Mouse (Mus musculus): ENCODE results near the gene Rspo3. TPM values are rescaled to one million over a fixed set of nuclear protein-coding genes. Genes with fewer than 3 reads are reported as not detected.

The Rspo3 gene
- total and polyA plus RNA-seq, 2 experiments = 1.3 to 3.0 TPM

GRCm38 (mm10) chr10:29513563-29513962 is 22.1 kb downstream of the Rspo3 start:
- Histone ChIP-seq H3K27me3 (ENCODE audit: control insufficient read depth, insufficient read depth, low read length) (no peaks in the 10 kb centered on the region), H3K9ac (ENCODE audit: low read depth, low read length) (no peak overlapping the region), H3K4me1 (ENCODE audit: control insufficient read depth, insufficient read depth, low read length) (no peaks in the 10 kb centered on the region), H3K4me3 (ENCODE audit: insufficient read depth, low read depth, low read length) (no peak overlapping the region), H3K79me2 (ENCODE audit: control insufficient read depth, insufficient read depth, low read length) (no peaks in the 10 kb centered on the region), H3K27ac (replicated peaks; ENCODE audit: insufficient read depth, low read depth, low read length) (no peak overlapping the region), H3K36me3 (ENCODE audit: control insufficient read depth, insufficient read depth, low read length) (no peaks in the 10 kb centered on the region)
- no peak for TF ChIP-seq POLR2A (IDR thresholded peaks at IDR 0.05; ENCODE audit: extremely low read depth, insufficient read depth, low read length)
- 83% methylated on average over 1 of the region's 1 CpGs for WGBS
- no peak for DNase-seq (ENCODE audit: extremely low read depth, low read depth, low spot score)

- no peak overlapping the region for H3K4me3 ChIP-seq (ENCODE audit: insufficient read depth, low read depth, low read length)
- H3K79me2 ChIP-seq (ENCODE audit: control insufficient read depth, insufficient read depth, low read length) = no peaks in the 10 kb centered on the region
- H3K27ac ChIP-seq (replicated peaks; ENCODE audit: insufficient read depth, low read depth, low read length) = no peak overlapping the region
- H3K4me1 ChIP-seq (ENCODE audit: control insufficient read depth, insufficient read depth, low read length) = no peaks in the 10 kb centered on the region
- TF ChIP-seq POLR2A (IDR thresholded peaks at IDR 0.05; ENCODE audit: extremely low read depth, insufficient read depth, low read length) (no peak), CTCF (IDR thresholded peaks at IDR 0.05; ENCODE audit: low read depth, low read length) (no peak)
- no peak overlapping the region for H3K9ac ChIP-seq (ENCODE audit: low read depth, low read length)
- H3K27me3 ChIP-seq (ENCODE audit: control insufficient read depth, insufficient read depth, low read length) = no peaks in the 10 kb centered on the region
- 67% methylated on average over 2 of the region's 2 CpGs for WGBS
- DNase-seq (ENCODE audit: extremely low read depth, low read depth, low spot score) = no peak
- no peaks in the 10 kb centered on the region for H3K36me3 ChIP-seq (ENCODE audit: control insufficient read depth, insufficient read depth, low read length)
These were observed 27.5 kb downstream of the Rspo3 start for GRCm38 (mm10) chr10:29508167-29508566.

- no peaks in the 10 kb centered on the region for H3K79me2 ChIP-seq (ENCODE audit: control insufficient read depth, insufficient read depth, low read length)
- H3K4me3 ChIP-seq (ENCODE audit: insufficient read depth, low read depth, low read length) = no peak overlapping the region
- no peak overlapping the region for H3K9ac ChIP-seq (ENCODE audit: low read depth, low read length)
- no peak for DNase-seq (ENCODE audit: extremely low read depth, low read depth, low spot score)
- TF ChIP-seq CTCF (IDR thresholded peaks at IDR 0.05; ENCODE audit: low read depth, low read length) = no peak
- no peak for TF ChIP-seq POLR2A (IDR thresholded peaks at IDR 0.05; ENCODE audit: extremely low read depth, insufficient read depth, low read length)
- no peaks in the 10 kb centered on the region for H3K4me1 ChIP-seq (ENCODE audit: control insufficient read depth, insufficient read depth, low read length)
- WGBS = 62% methylated on average over 3 of the region's 3 CpGs
- H3K36me3 ChIP-seq (ENCODE audit: control insufficient read depth, insufficient read depth, low read length) = no peaks in the 10 kb centered on the region
- no peaks in the 10 kb centered on the region for H3K27me3 ChIP-seq (ENCODE audit: control insufficient read depth, insufficient read depth, low read length)
- H3K27ac ChIP-seq (replicated peaks; ENCODE audit: insufficient read depth, low read depth, low read length) = no peak overlapping the region
These were observed 38.4 kb downstream of the Rspo3 start for GRCm38 (mm10) chr10:29497205-29497822.

GRCm38 (mm10) chr10:29493996-29494395 is 41.7 kb downstream of the Rspo3 start:
- Histone ChIP-seq H3K27me3 (ENCODE audit: control insufficient read depth, insufficient read depth, low read length) (no peaks in the 10 kb centered on the region), H3K27ac (replicated peaks; ENCODE audit: insufficient read depth, low read depth, low read length) (no peak overlapping the region), H3K79me2 (ENCODE audit: control insufficient read depth, insufficient read depth, low read length) (no peaks in the 10 kb centered on the region), H3K4me1 (ENCODE audit: control insufficient read depth, insufficient read depth, low read length) (no peaks in the 10 kb centered on the region), H3K4me3 (ENCODE audit: insufficient read depth, low read depth, low read length) (no peak overlapping the region), H3K9ac (ENCODE audit: low read depth, low read length) (no peak overlapping the region), H3K36me3 (ENCODE audit: control insufficient read depth, insufficient read depth, low read length) (no peaks in the 10 kb centered on the region)
- 57% methylated on average over 1 of the region's 1 CpGs for WGBS
- peak; percentile 20 for DNase-seq (ENCODE audit: extremely low read depth, low read depth, low spot score)
- no peak for TF ChIP-seq CTCF (IDR thresholded peaks at IDR 0.05; ENCODE audit: low read depth, low read length)

- Histone ChIP-seq H3K4me1 (ENCODE audit: control insufficient read depth, insufficient read depth, low read length) (no peaks in the 10 kb centered on the region), H3K36me3 (ENCODE audit: control insufficient read depth, insufficient read depth, low read length) (no peaks in the 10 kb centered on the region), H3K79me2 (ENCODE audit: control insufficient read depth, insufficient read depth, low read length) (no peaks in the 10 kb centered on the region), H3K27ac (replicated peaks; ENCODE audit: insufficient read depth, low read depth, low read length) (no peak overlapping the region), H3K4me3 (ENCODE audit: insufficient read depth, low read depth, low read length) (no peak overlapping the region), H3K27me3 (ENCODE audit: control insufficient read depth, insufficient read depth, low read length) (no peaks in the 10 kb centered on the region), H3K9ac (ENCODE audit: low read depth, low read length) (no peak overlapping the region)
- 57% methylated on average over 1 of the region's 1 CpGs for WGBS
- DNase-seq (ENCODE audit: extremely low read depth, low read depth, low spot score) = no peak
- TF ChIP-seq CTCF (IDR thresholded peaks at IDR 0.05; ENCODE audit: low read depth, low read length) (no peak), POLR2A (IDR thresholded peaks at IDR 0.05; ENCODE audit: extremely low read depth, insufficient read depth, low read length) (no peak)
These were observed 54.7 kb downstream of the Rspo3 start for GRCm38 (mm10) chr10:29480945-29481344.

- Histone ChIP-seq H3K27me3 (ENCODE audit: control insufficient read depth, insufficient read depth, low read length) (no peaks in the 10 kb centered on the region), H3K27ac (replicated peaks; ENCODE audit: insufficient read depth, low read depth, low read length) (no peak overlapping the region), H3K79me2 (ENCODE audit: control insufficient read depth, insufficient read depth, low read length) (no peaks in the 10 kb centered on the region), H3K9ac (ENCODE audit: low read depth, low read length) (no peak overlapping the region), H3K4me3 (ENCODE audit: insufficient read depth, low read depth, low read length) (no peak overlapping the region), H3K4me1 (ENCODE audit: control insufficient read depth, insufficient read depth, low read length) (no peaks in the 10 kb centered on the region), H3K36me3 (ENCODE audit: control insufficient read depth, insufficient read depth, low read length) (no peaks in the 10 kb centered on the region)
- WGBS = 70% methylated on average over 3 of the region's 3 CpGs
- TF ChIP-seq CTCF (IDR thresholded peaks at IDR 0.05; ENCODE audit: low read depth, low read length) (no peak), POLR2A (IDR thresholded peaks at IDR 0.05; ENCODE audit: extremely low read depth, insufficient read depth, low read length) (no peak)
- DNase-seq (ENCODE audit: extremely low read depth, low read depth, low spot score) = no peak
These were observed 56.3 kb downstream of the Rspo3 start for GRCm38 (mm10) chr10:29479401-29479800.
